ENCODE assay signal across 34 mouse cellular contexts in the genomic region with DNA sequence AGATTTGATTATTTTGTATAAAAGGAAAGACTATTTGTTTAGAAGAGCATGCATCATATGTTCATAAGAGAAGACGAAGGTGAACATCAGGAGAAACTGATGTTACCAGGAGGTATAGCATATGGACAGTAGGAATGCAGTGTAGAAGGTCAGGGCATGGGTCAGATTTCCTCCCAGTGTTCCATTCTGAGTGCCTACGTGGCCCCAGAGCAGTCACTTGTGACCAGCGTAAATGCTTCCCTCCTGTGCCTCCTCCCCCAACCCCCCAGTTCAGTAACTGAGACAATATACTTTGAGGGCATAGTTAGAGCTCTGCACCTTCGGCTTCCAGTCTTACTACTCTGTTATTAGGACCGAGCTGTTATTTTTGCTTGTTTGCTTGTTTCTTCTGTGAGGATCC. TPM values are rescaled to one million over a fixed set of nuclear protein-coding genes. Genes with fewer than 3 reads are reported as not detected.
"Had no signal": no experiment of that assay in that cellular context is flagged by ENCODE, and none has a peak within 500 bp of the region (broad histone marks: within the 10 kb centered on the region; RNA-seq: fewer than 3 reads in every experiment).

No protein-coding gene starts in this region.

- H3K9ac ChIP-seq: limb, embryonic 12.5 days; limb, embryonic 13.5 days; limb, embryonic 15.5 days; liver, embryonic 12.5 days; liver, embryonic 13.5 days; liver, embryonic 14.5 days; liver, embryonic 15.5 days; liver, postnatal 0 days; lung, embryonic 14.5 days; lung, embryonic 15.5 days; midbrain, embryonic 12.5 days; midbrain, embryonic 13.5 days; midbrain, embryonic 15.5 days; neural tube, embryonic 12.5 days; neural tube, embryonic 13.5 days had no signal

- DNase-seq: left cerebral cortex, postnatal 4 days; liver; liver, embryonic 13.5 days; liver, postnatal 0 days; lung, adult 18-20 months; lung, adult 2 months; lung, postnatal 10 days; lung, postnatal 14 days; lung, postnatal 36 days; lung, postnatal 4 days; midbrain, embryonic 14.5 days had no signal

- ATAC-seq: liver, embryonic 12.5 days; liver, postnatal 0 days; lung, postnatal 0 days; midbrain, embryonic 13.5 days; midbrain, embryonic 15.5 days; midbrain, embryonic 16.5 days had no signal

- H3K27me3 ChIP-seq: limb, embryonic 12.5 days; limb, embryonic 15.5 days; liver, embryonic 12.5 days; liver, embryonic 13.5 days; liver, embryonic 15.5 days; lung, embryonic 15.5 days; megakaryocyte, embryonic 14.5 days; midbrain, embryonic 12.5 days; midbrain, embryonic 13.5 days; midbrain, embryonic 15.5 days; neural tube, embryonic 12.5 days; neural tube, embryonic 13.5 days had no signal

- H3K4me2 ChIP-seq: limb, embryonic 12.5 days; limb, embryonic 13.5 days; limb, embryonic 15.5 days; liver, embryonic 11.5 days; liver, embryonic 12.5 days; liver, embryonic 13.5 days; liver, embryonic 15.5 days; lung, embryonic 14.5 days; lung, embryonic 15.5 days; midbrain, embryonic 11.5 days; midbrain, embryonic 12.5 days; midbrain, embryonic 13.5 days; midbrain, embryonic 15.5 days; neural tube, embryonic 12.5 days; neural tube, embryonic 13.5 days had no signal

- H3K36me3 ChIP-seq: limb, embryonic 10.5 days; limb, embryonic 12.5 days; limb, embryonic 13.5 days; limb, embryonic 15.5 days; liver, embryonic 12.5 days; liver, embryonic 13.5 days; liver, embryonic 15.5 days; lung, embryonic 15.5 days; midbrain, embryonic 10.5 days; midbrain, embryonic 12.5 days; midbrain, embryonic 13.5 days; midbrain, embryonic 15.5 days; neural tube, embryonic 12.5 days; neural tube, embryonic 13.5 days had no signal

- H3K9me3 ChIP-seq: limb, embryonic 10.5 days; limb, embryonic 12.5 days; limb, embryonic 13.5 days; limb, embryonic 15.5 days; liver, embryonic 12.5 days; liver, embryonic 13.5 days; liver, embryonic 15.5 days; lung, embryonic 15.5 days; midbrain, embryonic 10.5 days; midbrain, embryonic 12.5 days; midbrain, embryonic 13.5 days; midbrain, embryonic 15.5 days; neural tube, embryonic 12.5 days; neural tube, embryonic 13.5 days had no signal

- H3K4me3 ChIP-seq: limb, embryonic 10.5 days; limb, embryonic 12.5 days; limb, embryonic 13.5 days; limb, embryonic 15.5 days; liver, embryonic 12.5 days; liver, embryonic 13.5 days; liver, embryonic 15.5 days; lung, embryonic 15.5 days; megakaryocyte, embryonic 14.5 days; midbrain, embryonic 10.5 days; midbrain, embryonic 12.5 days; midbrain, embryonic 13.5 days; midbrain, embryonic 15.5 days; myocyte; neural tube, embryonic 12.5 days; neural tube, embryonic 13.5 days had no signal

- H3K27ac ChIP-seq: limb, embryonic 10.5 days; limb, embryonic 12.5 days; limb, embryonic 13.5 days; limb, embryonic 15.5 days; liver, embryonic 12.5 days; liver, embryonic 13.5 days; liver, embryonic 14.5 days; liver, embryonic 15.5 days; lung, embryonic 15.5 days; macrophage; midbrain, embryonic 10.5 days; midbrain, embryonic 12.5 days; midbrain, embryonic 13.5 days; midbrain, embryonic 15.5 days; neural tube, embryonic 12.5 days; neural tube, embryonic 13.5 days had no signal

- H3K4me1 ChIP-seq: limb, embryonic 10.5 days; limb, embryonic 12.5 days; limb, embryonic 15.5 days; liver, embryonic 12.5 days; liver, embryonic 13.5 days; liver, embryonic 15.5 days; lung, embryonic 15.5 days; megakaryocyte, embryonic 14.5 days; midbrain, embryonic 10.5 days; midbrain, embryonic 12.5 days; midbrain, embryonic 15.5 days; neural tube, embryonic 12.5 days had no signal

RNA-seq across cellular contexts. Expression of a gene that starts 17.8 kb away (rescaled TPM):
- polyA plus RNA-seq: liver, adult 2 months; liver, embryonic 15.5 days; liver, postnatal 0 days; macrophage; myocyte had no signal
